Mouse (Mus musculus): ENCODE data around the gene Zfyve21.

- TF ChIP-seq CTCF (IDR thresholded peaks at IDR 0.05; ENCODE audit: low read depth) (no peak), EP300 (IDR thresholded peaks at IDR 0.05; ENCODE audit: low read depth) (no peak)
Measured at GRCm38 (mm10) chr12:111830375-111830774, 16.4 kb downstream of the Zfyve21 start.
